Mouse (Mus musculus): Measurements from ENCODE around the gene Apol9b. TPM values are rescaled to one million over a fixed set of nuclear protein-coding genes. Genes with fewer than 3 reads are reported as not detected.

The Apol9b gene
- polyA plus RNA-seq, 1 experiment from 2014 or later, result 0.17 TPM

GRCm38 (mm10) chr15:77750461-77750860 is 21.6 kb downstream of the Apol9b start:
- Histone ChIP-seq H3K27me3 (replicated peaks) (no peaks in the 10 kb centered on the region), H3K27ac (replicated peaks) (no peak overlapping the region), H3K4me1 (no peaks in the 10 kb centered on the region), H3K9me3 (replicated peaks) (no peaks in the 10 kb centered on the region), H3K4me3 (replicated peaks) (no peak overlapping the region), H3K36me3 (no peaks in the 10 kb centered on the region), H3K4me2 (no peak overlapping the region), H3K9ac (replicated peaks) (no peak overlapping the region)
- ATAC-seq (ENCODE audit: low FRiP score), result no peak
- whole genome bisulfite sequencing, result 44% methylated on average over 1 of the region's 1 CpGs

- Histone ChIP-seq H3K4me2 (no peak overlapping the region), H3K27ac (replicated peaks) (no peak overlapping the region), H3K36me3 (no peaks in the 10 kb centered on the region), H3K9me3 (replicated peaks) (no peaks in the 10 kb centered on the region), H3K4me3 (replicated peaks) (no peak overlapping the region), H3K9ac (replicated peaks) (no peak overlapping the region), H3K27me3 (replicated peaks) (no peaks in the 10 kb centered on the region), H3K4me1 (peaks cover 2% of the 10 kb centered on the region; the same call in 1 of the 2 replicates)
- 53% methylated on average over 11 of the region's 11 CpGs for WGBS
- ATAC-seq (ENCODE audit: low FRiP score), result no peak
These were observed 23.6 kb downstream of the Apol9b start for GRCm38 (mm10) chr15:77752443-77752842.

- Histone ChIP-seq H3K36me3 (peaks cover 2% of the 10 kb centered on the region; the same call in 1 of the 2 replicates), H3K4me1 (peaks cover 2% of the 10 kb centered on the region; the same call in 1 of the 2 replicates), H3K27ac (replicated peaks) (no peak overlapping the region), H3K4me2 (no peak overlapping the region), H3K9ac (replicated peaks) (no peak overlapping the region), H3K4me3 (replicated peaks) (no peak overlapping the region), H3K9me3 (replicated peaks) (no peaks in the 10 kb centered on the region), H3K27me3 (replicated peaks) (no peaks in the 10 kb centered on the region)
- ATAC-seq (ENCODE audit: low FRiP score), result no peak
- WGBS, result 20% methylated on average over 1 of the region's 2 CpGs
These were observed 26.3 kb downstream of the Apol9b start for GRCm38 (mm10) chr15:77755132-77755531.

- H3K9me3 ChIP-seq (replicated peaks), result no peaks in the 10 kb centered on the region
- peaks cover 2% of the 10 kb centered on the region; the same call in 1 of the 2 replicates for H3K4me1 ChIP-seq
- no peak overlapping the region for H3K4me2 ChIP-seq
- H3K27me3 ChIP-seq (replicated peaks), result no peaks in the 10 kb centered on the region
- peaks cover 10% of the 10 kb centered on the region for H3K36me3 ChIP-seq
- no peak overlapping the region for H3K9ac ChIP-seq (replicated peaks)
- no peak overlapping the region for H3K4me3 ChIP-seq (replicated peaks)
- ATAC-seq (ENCODE audit: low FRiP score), result no peak
- 68% methylated on average over 2 of the region's 2 CpGs for WGBS
- H3K27ac ChIP-seq (replicated peaks), result no peak overlapping the region
These were observed 27.2 kb downstream of the Apol9b start for GRCm38 (mm10) chr15:77756081-77756480.

- ATAC-seq (ENCODE audit: low FRiP score), result no peak
- peaks cover 2% of the 10 kb centered on the region; the same call in 1 of the 2 replicates for H3K4me1 ChIP-seq
- peak within 1 kb of the TSS; percentile 19; the same call in 1 of the 2 replicates for H3K4me2 ChIP-seq
- H3K27me3 ChIP-seq (replicated peaks), result no peaks in the 10 kb centered on the region
- peaks cover 18% of the 10 kb centered on the region for H3K36me3 ChIP-seq
- H3K9ac ChIP-seq (replicated peaks), result no peak within 1 kb of the TSS
- no peak within 1 kb of the TSS for H3K27ac ChIP-seq (replicated peaks)
- WGBS, result 5% methylated on average over 9 of the region's 9 CpGs
- H3K9me3 ChIP-seq (replicated peaks), result no peaks in the 10 kb centered on the region
- H3K4me3 ChIP-seq (replicated peaks), result no peak within 1 kb of the TSS
These were observed 28.0 kb downstream of the Apol9b start, which contains the start of gene Apol8 for GRCm38 (mm10) chr15:77756848-77757247. Gene Apol8, minus strand, starts transcription at chr15:77757003.

- ATAC-seq (ENCODE audit: low FRiP score), result no peak
- H3K9me3 ChIP-seq (replicated peaks), result no peaks in the 10 kb centered on the region
- peaks cover 25% of the 10 kb centered on the region for H3K36me3 ChIP-seq
- H3K9ac ChIP-seq (replicated peaks), result no peak overlapping the region
- H3K4me3 ChIP-seq (replicated peaks), result no peak overlapping the region
- no peak overlapping the region for H3K27ac ChIP-seq (replicated peaks)
- H3K4me1 ChIP-seq, result peaks cover 2% of the 10 kb centered on the region; the same call in 1 of the 2 replicates
- 84% methylated on average over 4 of the region's 4 CpGs for WGBS
- H3K27me3 ChIP-seq (replicated peaks), result no peaks in the 10 kb centered on the region
- H3K4me2 ChIP-seq, result no peak overlapping the region
These were observed 28.9 kb downstream of the Apol9b start for GRCm38 (mm10) chr15:77757586-77758226.

- WGBS, result 96% methylated on average over 16 of the region's 16 CpGs
- Histone ChIP-seq H3K4me3 (replicated peaks) (no peak overlapping the region), H3K27me3 (replicated peaks) (no peaks in the 10 kb centered on the region), H3K9ac (replicated peaks) (no peak overlapping the region), H3K36me3 (peaks cover 46% of the 10 kb centered on the region), H3K9me3 (replicated peaks) (no peaks in the 10 kb centered on the region), H3K27ac (replicated peaks) (no peak overlapping the region), H3K4me2 (no peak overlapping the region), H3K4me1 (peaks cover 2% of the 10 kb centered on the region; the same call in 1 of the 2 replicates)
- ATAC-seq (ENCODE audit: low FRiP score), result no peak
These were observed 31.2 kb downstream of the Apol9b start for GRCm38 (mm10) chr15:77760037-77760436.

- 96% methylated on average over 7 of the region's 7 CpGs for WGBS
- Histone ChIP-seq H3K36me3 (peaks cover 56% of the 10 kb centered on the region), H3K4me3 (replicated peaks) (no peak overlapping the region), H3K4me2 (no peak overlapping the region), H3K9me3 (replicated peaks) (no peaks in the 10 kb centered on the region), H3K27me3 (replicated peaks) (no peaks in the 10 kb centered on the region), H3K27ac (replicated peaks) (no peak overlapping the region), H3K9ac (replicated peaks) (no peak overlapping the region), H3K4me1 (peaks cover 2% of the 10 kb centered on the region; the same call in 1 of the 2 replicates)
- ATAC-seq (ENCODE audit: low FRiP score), result no peak
These were observed 32.2 kb downstream of the Apol9b start for GRCm38 (mm10) chr15:77761083-77761482.

GRCm38 (mm10) chr15:77761561-77762380 is 32.9 kb downstream of the Apol9b start:
- ATAC-seq (ENCODE audit: low FRiP score), result no peak
- no peak overlapping the region for H3K27ac ChIP-seq (replicated peaks)
- no peaks in the 10 kb centered on the region for H3K9me3 ChIP-seq (replicated peaks)
- peaks cover 63% of the 10 kb centered on the region for H3K36me3 ChIP-seq
- H3K4me2 ChIP-seq, result no peak overlapping the region
- H3K9ac ChIP-seq (replicated peaks), result no peak overlapping the region
- no peaks in the 10 kb centered on the region for H3K27me3 ChIP-seq (replicated peaks)
- H3K4me1 ChIP-seq, result peaks cover 2% of the 10 kb centered on the region; the same call in 1 of the 2 replicates
- WGBS, result 77% methylated on average over 22 of the region's 22 CpGs
- H3K4me3 ChIP-seq (replicated peaks), result no peak overlapping the region

- H3K4me2 ChIP-seq, result no peak overlapping the region
- no peaks in the 10 kb centered on the region for H3K27me3 ChIP-seq (replicated peaks)
- H3K36me3 ChIP-seq, result peaks cover 76% of the 10 kb centered on the region
- H3K27ac ChIP-seq (replicated peaks), result no peak overlapping the region
- H3K4me1 ChIP-seq, result no peaks in the 10 kb centered on the region
- no peak overlapping the region for H3K9ac ChIP-seq (replicated peaks)
- no peak overlapping the region for H3K4me3 ChIP-seq (replicated peaks)
- WGBS, result 93% methylated on average over 16 of the region's 16 CpGs
- no peaks in the 10 kb centered on the region for H3K9me3 ChIP-seq (replicated peaks)
- ATAC-seq (ENCODE audit: low FRiP score), result no peak
These were observed 34.2 kb downstream of the Apol9b start for GRCm38 (mm10) chr15:77763050-77763449.

GRCm38 (mm10) chr15:77763702-77764101 is 34.9 kb downstream of the Apol9b start:
- WGBS, result 92% methylated on average over 11 of the region's 11 CpGs
- H3K9ac ChIP-seq (replicated peaks), result no peak overlapping the region
- ATAC-seq (ENCODE audit: low FRiP score), result no peak
- no peak overlapping the region for H3K4me2 ChIP-seq
- no peaks in the 10 kb centered on the region for H3K27me3 ChIP-seq (replicated peaks)
- peaks cover 82% of the 10 kb centered on the region for H3K36me3 ChIP-seq
- no peaks in the 10 kb centered on the region for H3K4me1 ChIP-seq
- no peak overlapping the region for H3K27ac ChIP-seq (replicated peaks)
- no peak overlapping the region for H3K4me3 ChIP-seq (replicated peaks)
- H3K9me3 ChIP-seq (replicated peaks), result no peaks in the 10 kb centered on the region

All from neural tube, embryonic 15.5 days (tissue).